Mouse (Mus musculus) spleen, adult 2 months (tissue): ENCODE measurements around the gene Gpr61.

Experiments
- CTCF ChIP-seq: fragments of 200-500 bp; IDR thresholded peaks from 2 replicates; pipeline ENCODE4 v1.5.1; 2011; ENCODE audit warnings: mild to moderate bottlenecking, inconsistent platforms; ENCODE audit not compliant: insufficient read depth, insufficient read length, insufficient replicate concordance; ENCODE audit errors: extremely low read depth
- POLR2A ChIP-seq: fragments of 200-500 bp; IDR thresholded peaks from 2 replicates; pipeline ENCODE4 v1.6.1; 2011; ENCODE audit warnings: low read depth, low read length, inconsistent platforms

GRCm38 (mm10) chr3:108134701-108135100, 20.0 kb downstream of the Gpr61 start:
- TF ChIP-seq CTCF = no peak
- no peak for TF ChIP-seq POLR2A
